Mouse (Mus musculus) brain, embryonic 14.5 days (tissue): ENCODE measurements around the gene Vipr2.

Source experiments
- CTCF ChIP-seq: fragments of 200-500 bp; IDR thresholded peaks from 2 replicates; pipeline ENCODE4 v1.5.1; 2012; ENCODE audit warnings: inconsistent platforms, mild to moderate bottlenecking, moderate library complexity, borderline replicate concordance; ENCODE audit not compliant: insufficient read depth, insufficient read length; ENCODE audit errors: extremely low read depth
- POLR2A ChIP-seq: fragments of 200-500 bp; IDR thresholded peaks from 2 replicates; pipeline ENCODE4 v1.6.1; 2012; ENCODE audit warnings: mild to moderate bottlenecking, inconsistent platforms, borderline replicate concordance; ENCODE audit not compliant: poor library complexity, insufficient read depth, insufficient read length, severe bottlenecking; ENCODE audit errors: extremely low read depth

- TF ChIP-seq CTCF: no peak
- TF ChIP-seq POLR2A: no peak
Measured at GRCm38 (mm10) chr12:116062194-116062583, 15.3 kb upstream of the Vipr2 start.
